Mouse (Mus musculus): ENCODE measurements around the gene Lipo3. TPM values are rescaled to one million over a fixed set of nuclear protein-coding genes. Genes with fewer than 3 reads are reported as not detected.
"Not testable (repeated sequence)": the region's sequence is repeated elsewhere in the genome, so short reads cannot be mapped to it uniquely, and the experiment has no call there.

The Lipo3 gene
- total RNA-seq (2021), result 10 to 100 TPM; 12.1 to 13.3 TPM
- long read RNA-seq, experiment 1, transcript Lipo3-202 (11 exons, 2,839 nt), result major isoform, 11 of 16 reads
- long read RNA-seq, experiment 1, partial matches to known transcripts, result 1 of 16 reads
- long read RNA-seq, experiment 1, other reads (novel, unspliced or antisense), result 4 of 16 reads
- long read RNA-seq, experiment 2, transcript Lipo3-202 (11 exons, 2,839 nt), result major isoform, 5 of 5 reads
- long read RNA-seq, experiment 2, partial matches to known transcripts, result 0 of 5 reads
- long read RNA-seq, experiment 2, other reads (novel, unspliced or antisense), result 0 of 5 reads

DNA sequence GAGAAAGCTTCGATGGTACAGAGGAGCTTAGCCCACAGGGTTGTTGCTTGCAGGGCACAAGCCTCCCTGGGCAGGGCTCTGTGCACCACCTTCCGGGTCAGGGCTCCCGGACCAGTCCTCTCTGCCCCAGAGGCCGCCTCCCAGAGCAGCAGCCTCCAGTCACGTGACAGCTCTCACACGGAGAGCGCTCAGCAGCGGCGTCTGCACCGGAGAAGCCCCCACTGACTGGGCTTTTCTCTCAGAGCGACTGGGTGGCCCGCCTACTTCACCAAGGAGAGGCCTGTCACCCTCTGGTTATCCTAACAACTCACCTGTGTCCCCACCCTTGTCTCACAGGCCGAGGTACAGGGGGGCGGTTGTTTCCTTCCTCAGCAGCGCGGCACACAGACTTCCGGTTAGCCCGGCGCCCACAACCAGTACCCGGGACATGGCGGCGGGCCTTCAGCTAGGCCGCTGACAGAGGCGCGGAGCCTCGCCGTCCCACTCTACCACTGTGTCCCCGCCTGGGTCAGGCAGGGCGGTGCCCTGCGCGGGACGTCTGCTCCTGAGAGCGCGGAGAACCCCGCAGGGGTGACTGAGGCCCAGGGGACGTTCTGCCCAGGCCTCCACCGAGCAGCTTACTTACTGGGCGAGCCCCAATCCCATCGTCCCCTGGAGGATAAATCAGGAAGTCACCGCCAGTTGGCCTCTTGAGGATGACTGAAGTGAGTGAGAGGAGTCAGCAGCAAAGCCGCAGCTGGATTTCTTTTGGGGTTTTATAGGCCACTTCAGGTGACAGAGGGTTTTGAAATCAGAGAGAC lies at the start of gene Lipo3:
Lipo3 (minus strand) TSS at position 665 of the 800 bp plus-strand sequence.
- peak; percentile 21 to 55 for DNase-seq

DNA sequence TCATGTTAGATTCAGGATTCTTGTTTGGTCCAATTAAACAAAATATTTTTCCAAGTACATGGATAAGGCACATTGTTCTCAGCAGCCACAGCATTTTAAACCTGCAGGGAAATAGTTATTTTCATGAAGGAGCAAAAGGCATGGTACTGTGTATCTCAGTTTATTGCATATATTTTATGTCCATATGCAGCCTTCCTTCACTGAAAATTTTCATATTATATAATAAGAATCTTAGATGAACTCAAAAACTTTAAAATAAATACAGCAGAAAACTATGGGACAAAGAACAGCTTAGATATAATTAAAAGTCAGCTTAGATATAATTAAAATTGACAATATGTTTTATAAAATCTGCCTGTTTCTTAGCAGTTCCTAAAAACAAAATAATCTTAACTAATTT lies 25.6 kb upstream of the Lipo3 start, which contains the start of gene Lipo1:
Lipo1 (minus strand) TSS at position 101 of the 400 bp plus-strand sequence.
- DNase-seq, result not testable (repeated sequence)

DNA sequence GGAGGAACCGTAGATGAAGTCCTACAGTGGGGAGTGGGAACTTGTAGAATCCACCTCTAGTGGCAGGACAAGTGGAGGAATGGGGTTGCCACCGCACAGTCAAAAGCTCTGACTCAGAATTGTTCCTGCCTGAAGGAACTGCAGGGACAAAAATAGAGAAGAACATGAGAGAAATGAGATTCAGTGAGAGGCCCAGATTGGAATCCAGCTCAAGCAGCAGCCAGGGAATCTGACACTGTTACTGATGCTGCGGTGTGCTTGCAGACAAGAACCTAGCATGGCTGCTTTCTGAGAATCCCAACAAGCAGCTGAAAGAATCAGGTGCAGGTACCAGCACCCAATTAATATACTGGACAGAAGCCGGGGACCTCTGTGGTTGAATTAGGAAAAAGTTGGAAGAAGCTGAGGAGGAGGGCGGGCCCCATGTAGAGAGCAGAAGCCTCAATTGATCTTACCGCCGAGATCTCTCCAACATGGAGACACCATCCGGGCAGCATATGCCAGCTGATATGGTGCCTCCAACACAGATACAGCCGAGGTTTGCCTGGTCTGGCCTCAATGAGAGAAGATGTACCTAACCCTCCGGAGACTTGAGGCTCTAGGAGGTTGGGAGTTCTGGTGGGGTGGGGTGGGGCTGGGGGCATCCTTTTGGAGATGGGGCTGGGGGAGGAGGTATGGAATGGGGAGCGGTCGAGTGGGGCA lies 25.0 kb upstream of the Lipo3 start:
- no peak for DNase-seq

DNA sequence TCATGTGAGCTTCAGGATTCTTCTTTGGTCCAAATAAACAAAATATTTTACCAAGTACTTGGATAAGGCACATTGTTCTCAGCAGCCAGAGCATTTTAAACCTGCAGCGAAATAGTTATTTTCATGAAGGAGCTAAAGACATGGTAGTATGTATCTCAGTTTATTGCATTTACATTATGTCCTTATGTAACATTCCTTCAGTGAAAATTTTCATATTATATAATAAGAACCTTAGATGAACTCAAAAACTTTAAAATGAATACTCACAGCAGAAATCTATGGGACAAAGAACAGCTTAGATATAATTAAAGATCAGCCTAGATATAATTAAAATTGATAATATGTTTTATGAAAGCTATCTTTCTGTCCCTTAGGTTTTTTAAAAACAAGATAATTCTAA lies 10.5 kb downstream of the Lipo3 start, which contains the start of gene Lipo2:
Lipo2 (minus strand) TSS at position 101 of the 400 bp plus-strand sequence.
- DNase-seq, result not testable (repeated sequence)

DNA sequence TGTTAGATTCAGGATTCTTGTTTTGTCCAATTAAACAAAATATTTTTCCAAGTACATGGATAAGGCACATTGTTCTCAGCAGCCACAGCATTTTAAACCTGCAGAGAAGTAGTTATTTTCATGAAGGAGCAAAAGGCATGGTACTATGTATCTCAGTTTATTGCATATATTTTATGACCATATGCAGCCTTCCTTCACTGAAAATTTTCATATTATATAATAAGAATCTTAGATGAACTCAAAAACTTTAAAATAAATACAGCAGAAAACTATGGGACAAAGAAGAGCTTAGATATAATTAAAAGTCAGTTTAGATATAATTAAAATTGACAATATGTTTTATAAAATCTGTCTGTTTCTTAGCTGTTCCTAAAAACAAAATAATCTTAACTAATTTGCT lies 136.6 kb downstream of the Lipo3 start, which contains the start of gene Gm8978:
Gm8978 (minus strand) TSS at position 101 of the 400 bp plus-strand sequence.
- not testable (repeated sequence) for DNase-seq

DNA sequence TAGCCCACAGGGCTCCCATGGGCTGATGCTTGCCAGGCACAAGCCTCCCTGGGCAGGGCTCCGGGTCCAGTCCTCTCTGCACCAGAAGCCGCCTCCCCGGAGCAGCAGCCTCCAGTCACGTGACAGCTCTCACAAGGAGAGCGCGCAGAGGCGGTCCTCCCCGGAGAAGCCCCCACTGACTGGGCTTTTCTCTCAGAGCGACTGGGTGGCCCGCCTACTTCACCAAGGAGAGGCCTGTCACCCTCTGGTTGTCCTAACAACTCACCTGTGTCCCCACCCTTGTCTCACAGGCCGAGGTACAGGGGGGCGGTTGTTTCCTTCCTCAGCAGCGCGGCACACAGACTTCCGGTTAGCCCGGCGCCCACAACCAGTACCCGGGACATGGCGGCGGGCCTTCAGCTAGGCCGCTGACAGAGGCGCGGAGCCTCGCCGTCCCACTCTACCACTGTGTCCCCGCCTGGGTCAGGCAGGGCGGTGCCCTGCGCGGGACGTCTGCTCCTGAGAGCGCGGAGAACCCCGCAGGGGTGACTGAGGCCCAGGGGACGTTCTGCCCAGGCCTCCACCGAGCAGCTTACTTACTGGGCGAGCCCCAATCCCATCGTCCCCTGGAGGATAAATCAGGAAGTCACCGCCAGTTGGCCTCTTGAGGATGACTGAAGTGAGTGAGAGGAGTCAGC lies 172.0 kb downstream of the Lipo3 start:
- DNase-seq, result peak; percentile 43 to 59

DNA sequence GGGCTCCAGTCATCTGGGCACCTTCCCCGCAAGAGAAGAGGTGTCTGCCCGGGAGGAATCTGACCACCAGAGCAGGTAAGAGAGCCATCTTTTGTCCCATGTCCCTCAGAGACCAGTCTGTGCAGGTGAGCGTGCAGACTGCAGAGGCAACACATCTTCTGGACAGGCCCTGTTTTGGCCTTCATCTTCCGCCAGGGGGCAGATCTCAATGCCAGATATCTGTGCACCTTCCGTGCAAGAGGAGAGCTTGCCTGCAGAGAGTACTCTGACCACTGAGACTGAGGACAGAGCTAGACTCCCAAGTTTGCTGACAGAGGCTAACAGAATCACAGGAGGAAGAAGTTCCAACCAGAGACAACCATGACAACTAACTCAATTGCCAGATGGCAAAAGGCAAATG lies 193.2 kb downstream of the Lipo3 start:
- not testable (repeated sequence) for DNase-seq

DNA sequence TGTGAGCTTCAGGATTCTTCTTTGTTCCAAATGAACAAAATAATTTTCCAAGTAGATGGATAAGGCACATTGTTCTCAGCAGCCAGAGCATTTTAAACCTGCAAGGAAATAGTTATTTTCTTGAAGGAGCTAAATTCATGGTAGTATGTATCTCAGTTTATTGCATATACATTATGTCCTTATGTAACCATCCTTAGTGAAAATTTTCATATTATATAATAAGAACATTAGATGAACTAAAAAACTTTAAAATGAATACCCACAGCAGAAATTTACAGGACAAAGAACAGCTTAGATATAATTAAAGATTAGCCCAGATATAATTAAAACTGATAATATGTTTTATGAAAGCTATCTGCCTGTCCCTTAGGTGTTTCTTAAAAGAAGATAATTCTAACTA lies 244.1 kb downstream of the Lipo3 start, which contains the start of gene Lipo4:
Lipo4 (minus strand) TSS at position 101 of the 400 bp plus-strand sequence.
- no peak for DNase-seq

Small RNA genes lying within 50 kb of the gene (microRNA-seq; reads per million reads assigned to microRNA genes)
- not detected for gene Gm27440

Other genes starting within 250 kb of the Lipo3 start
- gene Lipo4, start 244.2 kb downstream of the Lipo3 start, total RNA-seq (2021), result under 1 TPM; 0.13 to 0.33 TPM
- not detected for gene Gm8978, start 136.7 kb downstream of the Lipo3 start, total RNA-seq (2021)
- under 1 TPM; 0.33 to 0.46 TPM for gene Lipo2, start 10.6 kb downstream of the Lipo3 start, total RNA-seq (2021)
- gene Lipo1, start 25.5 kb upstream of the Lipo3 start, total RNA-seq (2021), result not detected
- not detected for gene Lipf, start 199.2 kb upstream of the Lipo3 start, total RNA-seq (2021)
- under 1 TPM; 0.13 to 0.40 TPM for gene Lipk, start 246.3 kb upstream of the Lipo3 start, total RNA-seq (2021)

All from adrenal gland, postnatal 36 days (tissue).